Mouse (Mus musculus): ENCODE data around the gene Zfand3. TPM values are rescaled to one million over a fixed set of nuclear protein-coding genes. Genes with fewer than 3 reads are reported as not detected.

The Zfand3 gene
- polyA plus RNA-seq (2011; ENCODE audit: insufficient read depth, insufficient read length, low read depth, missing spikeins): 69.3 and 70.8 TPM in 2 replicates

GRCm38 (mm10) chr17:30004203-30005102 lies at the start of gene Zfand3:
TSS of gene Zfand3 (plus strand) at chr17:30004733.
- peaks cover 1% of the 10 kb centered on the region for H3K4me1 ChIP-seq (ENCODE audit: control insufficient read depth, insufficient read depth, low read length)
- no peak for TF ChIP-seq POLR2A (IDR thresholded peaks at IDR 0.05; ENCODE audit: insufficient read depth, low read length)
- TF ChIP-seq EP300 (IDR thresholded peaks at IDR 0.05; ENCODE audit: insufficient read depth, low read depth, low read length): 0 out of 2 replicates have a peak, but pooled peaks have one; percentile 4
- H3K27me3 ChIP-seq (ENCODE audit: control insufficient read depth, insufficient read depth, low read length, poor library complexity, severe bottlenecking): no peaks in the 10 kb centered on the region
- peak within 1 kb of the TSS; percentile 81 for H3K4me3 ChIP-seq (ENCODE audit: low read depth, low read length)
- peak within 1 kb of the TSS; percentile 99 for H3K9ac ChIP-seq (ENCODE audit: low read depth, poor library complexity, severe bottlenecking)
- H3K27ac ChIP-seq (ENCODE audit: insufficient read depth, low read length): peak within 1 kb of the TSS; percentile 93
- H3K36me3 ChIP-seq (ENCODE audit: control insufficient read depth, insufficient read depth, low read length, poor library complexity, severe bottlenecking): no peaks in the 10 kb centered on the region
- no peaks in the 10 kb centered on the region for H3K9me3 ChIP-seq (replicated peaks; ENCODE audit: control insufficient read depth, insufficient read depth, low read length, poor library complexity, severe bottlenecking)

GRCm38 (mm10) chr17:29955880-29956279 lies 48.7 kb upstream of the Zfand3 start:
- peaks cover 4% of the 10 kb centered on the region; the same call in 1 of the 2 replicates for H3K9me3 ChIP-seq (replicated peaks; ENCODE audit: control insufficient read depth, insufficient read depth, low read length, poor library complexity, severe bottlenecking)
- no peaks in the 10 kb centered on the region for H3K27me3 ChIP-seq (ENCODE audit: control insufficient read depth, insufficient read depth, low read length, poor library complexity, severe bottlenecking)
- no peaks in the 10 kb centered on the region for H3K4me1 ChIP-seq (ENCODE audit: control insufficient read depth, insufficient read depth, low read length)
- no peak overlapping the region for H3K27ac ChIP-seq (ENCODE audit: insufficient read depth, low read length)
- H3K4me3 ChIP-seq (ENCODE audit: low read depth, low read length): no peak overlapping the region
- no peak for TF ChIP-seq CTCF (IDR thresholded peaks at IDR 0.05; ENCODE audit: low read depth, low read length)
- TF ChIP-seq POLR2A (IDR thresholded peaks at IDR 0.05; ENCODE audit: insufficient read depth, low read length): no peak
- TF ChIP-seq EP300 (IDR thresholded peaks at IDR 0.05; ENCODE audit: insufficient read depth, low read depth, low read length): no peak
- H3K36me3 ChIP-seq (ENCODE audit: control insufficient read depth, insufficient read depth, low read length, poor library complexity, severe bottlenecking): no peaks in the 10 kb centered on the region
- no peak overlapping the region for H3K9ac ChIP-seq (ENCODE audit: low read depth, poor library complexity, severe bottlenecking)

GRCm38 (mm10) chr17:29963730-29964259 lies 40.7 kb upstream of the Zfand3 start:
- Histone ChIP-seq H3K36me3 (ENCODE audit: control insufficient read depth, insufficient read depth, low read length, poor library complexity, severe bottlenecking) (no peaks in the 10 kb centered on the region), H3K27ac (ENCODE audit: insufficient read depth, low read length) (no peak overlapping the region), H3K27me3 (ENCODE audit: control insufficient read depth, insufficient read depth, low read length, poor library complexity, severe bottlenecking) (no peaks in the 10 kb centered on the region), H3K4me3 (ENCODE audit: low read depth, low read length) (0 out of 2 replicates have a peak overlapping the region, but pooled peaks have one; percentile 16), H3K4me1 (ENCODE audit: control insufficient read depth, insufficient read depth, low read length) (peaks cover 8% of the 10 kb centered on the region), H3K9me3 (replicated peaks; ENCODE audit: control insufficient read depth, insufficient read depth, low read length, poor library complexity, severe bottlenecking) (0 out of 2 replicates have a peak, but pooled peaks cover 4% of the 10 kb centered on the region), H3K9ac (ENCODE audit: low read depth, poor library complexity, severe bottlenecking) (no peak overlapping the region)
- TF ChIP-seq EP300 (IDR thresholded peaks at IDR 0.05; ENCODE audit: insufficient read depth, low read depth, low read length): no peak
- TF ChIP-seq POLR2A (IDR thresholded peaks at IDR 0.05; ENCODE audit: insufficient read depth, low read length): no peak
- TF ChIP-seq CTCF (IDR thresholded peaks at IDR 0.05; ENCODE audit: low read depth, low read length): no peak

DNA sequence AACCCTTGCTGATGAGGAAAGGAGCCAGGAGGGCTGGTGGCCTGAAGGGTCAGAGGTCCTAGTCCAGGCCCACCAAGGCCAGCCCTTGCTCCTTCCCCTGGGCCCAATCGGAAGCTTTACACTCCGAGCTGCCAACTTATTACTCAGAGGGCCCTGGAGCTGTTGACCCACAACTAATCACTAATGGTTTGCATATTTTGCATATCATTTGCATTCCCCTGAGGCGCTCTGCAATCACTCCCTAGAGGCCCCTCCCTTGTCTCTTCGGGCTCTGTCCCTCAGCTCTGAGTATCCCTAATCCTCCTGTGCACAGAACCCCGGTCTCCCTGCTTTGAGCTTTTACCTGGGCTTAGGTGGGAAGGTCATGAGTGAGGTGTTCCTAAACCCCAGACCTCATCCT lies 39.0 kb upstream of the Zfand3 start:
- Histone ChIP-seq H3K9me3 (replicated peaks; ENCODE audit: control insufficient read depth, insufficient read depth, low read length, poor library complexity, severe bottlenecking) (no peaks in the 10 kb centered on the region), H3K27ac (ENCODE audit: insufficient read depth, low read length) (no peak overlapping the region), H3K27me3 (ENCODE audit: control insufficient read depth, insufficient read depth, low read length, poor library complexity, severe bottlenecking) (no peaks in the 10 kb centered on the region), H3K9ac (ENCODE audit: low read depth, poor library complexity, severe bottlenecking) (no peak overlapping the region), H3K4me1 (ENCODE audit: control insufficient read depth, insufficient read depth, low read length) (peaks cover 8% of the 10 kb centered on the region), H3K36me3 (ENCODE audit: control insufficient read depth, insufficient read depth, low read length, poor library complexity, severe bottlenecking) (no peaks in the 10 kb centered on the region), H3K4me3 (ENCODE audit: low read depth, low read length) (no peak overlapping the region)
- TF ChIP-seq CTCF (IDR thresholded peaks at IDR 0.05; ENCODE audit: low read depth, low read length): no peak
- no peak for TF ChIP-seq EP300 (IDR thresholded peaks at IDR 0.05; ENCODE audit: insufficient read depth, low read depth, low read length)
- no peak for TF ChIP-seq POLR2A (IDR thresholded peaks at IDR 0.05; ENCODE audit: insufficient read depth, low read length)

GRCm38 (mm10) chr17:29970037-29970555 lies 34.4 kb upstream of the Zfand3 start, which contains the start of gene Mdga1:
TSS of gene Mdga1 (minus strand) at chr17:29970087.
- Histone ChIP-seq H3K4me1 (ENCODE audit: control insufficient read depth, insufficient read depth, low read length) (no peaks in the 10 kb centered on the region), H3K36me3 (ENCODE audit: control insufficient read depth, insufficient read depth, low read length, poor library complexity, severe bottlenecking) (no peaks in the 10 kb centered on the region), H3K9me3 (replicated peaks; ENCODE audit: control insufficient read depth, insufficient read depth, low read length, poor library complexity, severe bottlenecking) (no peaks in the 10 kb centered on the region), H3K27ac (ENCODE audit: insufficient read depth, low read length) (no peak within 1 kb of the TSS), H3K27me3 (ENCODE audit: control insufficient read depth, insufficient read depth, low read length, poor library complexity, severe bottlenecking) (no peaks in the 10 kb centered on the region), H3K4me3 (ENCODE audit: low read depth, low read length) (no peak within 1 kb of the TSS), H3K9ac (ENCODE audit: low read depth, poor library complexity, severe bottlenecking) (no peak within 1 kb of the TSS)
- TF ChIP-seq EP300 (IDR thresholded peaks at IDR 0.05; ENCODE audit: insufficient read depth, low read depth, low read length) (no peak), CTCF (IDR thresholded peaks at IDR 0.05; ENCODE audit: low read depth, low read length) (no peak), POLR2A (IDR thresholded peaks at IDR 0.05; ENCODE audit: insufficient read depth, low read length) (no peak)

Data from ES-Bruce4 (cell line).